Mouse (Mus musculus) urinary bladder, postnatal 4 days (tissue): ENCODE data around the gene Syde2.
"Not testable (repeated sequence)": the region's sequence is repeated elsewhere in the genome, so short reads cannot be mapped to it uniquely, and the experiment has no call there.

Source experiments
- DNase-seq, 2 experiments: peaks; one replicate each; pipeline ENCODE4 v3.0.0; 2021 to 2022; ENCODE audit warnings: low spot score in 2 of 2

Syde2 gene

GRCm38 (mm10) chr3:145987268-145987969 lies at the start of gene Syde2:
Syde2 (plus strand) TSS chr3:145987870.
- peak; percentile 82 to 86 for DNase-seq

- DNase-seq, result no peak
These were observed 49.0 kb upstream of the Syde2 start for GRCm38 (mm10) chr3:145938405-145939349.

GRCm38 (mm10) chr3:145939402-145939801 lies 48.3 kb upstream of the Syde2 start:
- DNase-seq, result no peak

DNA sequence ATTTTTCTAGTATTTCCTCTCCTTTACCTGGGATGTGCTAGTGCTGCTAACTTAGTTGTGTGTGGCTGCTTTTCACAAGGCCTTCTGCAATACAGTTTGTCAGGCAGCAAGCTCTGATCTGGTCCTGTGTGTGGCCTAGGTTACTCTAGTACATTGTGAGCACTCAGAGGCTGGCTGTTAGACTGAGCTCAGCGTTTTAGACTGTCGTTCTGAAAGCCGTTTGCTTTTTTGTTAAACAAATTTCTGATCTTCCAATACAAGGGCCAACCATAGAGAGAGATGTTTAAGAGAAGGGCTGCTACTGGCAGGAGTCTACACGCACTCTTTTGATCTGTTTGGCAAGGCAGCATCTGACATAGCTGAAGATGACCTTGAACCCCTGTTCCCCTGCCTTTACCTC lies 47.7 kb upstream of the Syde2 start:
- DNase-seq, result no peak

GRCm38 (mm10) chr3:145941971-145942370 lies 45.7 kb upstream of the Syde2 start:
- peak in 1 of 2 experiments; percentile 41 for DNase-seq

DNA sequence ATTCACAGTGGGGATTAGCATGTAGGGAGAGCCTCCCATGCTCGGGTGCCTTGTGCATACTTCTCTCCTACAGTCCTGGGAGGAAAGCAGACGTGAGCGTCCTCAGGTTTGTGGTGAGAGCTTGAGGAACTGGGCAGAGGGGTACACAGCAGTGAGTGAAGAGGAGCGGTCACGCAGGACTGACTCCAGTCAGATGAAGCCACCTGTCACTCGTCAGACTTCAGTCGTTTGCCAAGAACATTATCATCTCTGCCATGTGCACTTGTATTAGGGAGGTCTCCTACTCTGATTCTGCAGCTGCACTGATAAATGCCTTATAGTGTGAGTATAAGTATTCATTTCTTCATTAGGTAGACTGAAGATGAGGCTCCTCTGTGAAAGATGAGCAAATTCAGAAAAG lies 43.3 kb upstream of the Syde2 start:
- no peak for DNase-seq

- DNase-seq, result no peak
These were observed 41.8 kb upstream of the Syde2 start for GRCm38 (mm10) chr3:145945904-145946303.

DNA sequence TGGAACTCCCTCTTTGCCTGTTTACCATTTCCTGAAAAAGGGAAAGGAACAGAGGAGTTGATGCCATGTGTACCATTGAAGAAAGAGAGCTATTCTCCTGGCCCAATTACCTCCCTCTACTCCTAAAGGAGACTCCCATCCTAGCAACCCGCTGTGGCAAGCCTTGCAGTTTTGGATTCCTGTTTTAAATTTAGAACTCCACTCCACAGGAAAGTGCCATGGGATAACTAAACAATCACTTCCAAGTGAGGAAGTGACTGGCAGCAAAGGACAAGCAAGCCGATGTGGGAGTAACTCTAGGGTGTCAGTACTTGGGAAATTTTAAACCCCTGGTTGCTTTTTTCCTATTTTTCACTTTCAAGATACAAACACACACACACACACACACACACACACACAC lies 41.0 kb upstream of the Syde2 start:
- no peak for DNase-seq

GRCm38 (mm10) chr3:145947539-145948204 lies 40.0 kb upstream of the Syde2 start:
- DNase-seq, result no peak

DNA sequence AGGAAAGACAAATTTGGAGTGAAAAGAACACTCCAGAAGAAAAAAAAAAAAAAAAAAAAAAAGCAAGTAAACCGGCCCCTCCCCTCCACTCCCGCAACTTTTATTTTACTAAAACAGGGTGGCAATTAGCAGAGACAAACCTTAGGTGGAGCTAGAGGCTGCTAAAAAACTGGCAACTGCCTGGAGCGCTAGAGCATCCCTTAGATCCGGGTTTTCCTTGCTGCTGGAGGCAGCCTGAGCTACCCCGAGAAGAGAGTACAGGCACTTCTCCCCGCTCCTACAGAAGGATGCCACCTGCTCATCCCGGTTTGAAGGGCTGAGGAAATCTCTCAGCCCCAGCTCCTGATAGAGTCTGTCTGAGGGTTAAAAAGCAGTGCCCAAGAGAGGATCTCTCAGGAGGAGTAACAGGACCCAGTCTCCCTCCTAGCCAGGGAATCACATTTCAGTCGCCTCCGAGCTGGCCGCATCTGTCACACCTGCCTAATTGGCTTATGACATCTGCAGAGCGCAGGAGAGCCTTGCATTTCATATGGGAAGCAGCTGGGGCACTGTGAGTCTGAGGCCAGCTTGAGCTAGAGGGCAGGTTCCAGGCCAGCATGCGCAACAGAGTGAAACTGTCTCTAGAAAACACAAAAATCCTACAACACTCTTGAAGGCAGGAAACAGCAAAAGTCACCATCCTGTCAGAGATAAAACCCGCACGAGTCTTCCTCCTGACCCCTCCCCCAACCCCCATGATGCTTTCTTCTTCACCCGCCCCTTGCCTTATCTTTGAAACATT lies 37.4 kb upstream of the Syde2 start:
- DNase-seq, result peak in 1 of 2 experiments; percentile 47

DNA sequence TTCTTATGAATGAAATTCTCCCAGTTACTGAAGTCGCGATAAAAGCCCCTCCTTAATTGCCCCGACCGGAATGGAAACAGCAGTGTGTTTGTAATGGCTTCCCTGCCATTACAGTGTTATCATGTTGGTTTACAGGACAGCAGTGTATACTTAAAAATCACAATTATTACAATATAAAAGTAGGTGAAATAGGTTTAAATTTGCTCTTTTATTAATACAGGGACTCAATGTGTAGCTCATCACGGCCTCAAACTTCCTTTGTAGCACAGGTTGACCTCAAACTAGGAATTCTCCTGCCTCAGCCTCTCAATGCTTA lies 36.9 kb upstream of the Syde2 start:
- no peak for DNase-seq

DNA sequence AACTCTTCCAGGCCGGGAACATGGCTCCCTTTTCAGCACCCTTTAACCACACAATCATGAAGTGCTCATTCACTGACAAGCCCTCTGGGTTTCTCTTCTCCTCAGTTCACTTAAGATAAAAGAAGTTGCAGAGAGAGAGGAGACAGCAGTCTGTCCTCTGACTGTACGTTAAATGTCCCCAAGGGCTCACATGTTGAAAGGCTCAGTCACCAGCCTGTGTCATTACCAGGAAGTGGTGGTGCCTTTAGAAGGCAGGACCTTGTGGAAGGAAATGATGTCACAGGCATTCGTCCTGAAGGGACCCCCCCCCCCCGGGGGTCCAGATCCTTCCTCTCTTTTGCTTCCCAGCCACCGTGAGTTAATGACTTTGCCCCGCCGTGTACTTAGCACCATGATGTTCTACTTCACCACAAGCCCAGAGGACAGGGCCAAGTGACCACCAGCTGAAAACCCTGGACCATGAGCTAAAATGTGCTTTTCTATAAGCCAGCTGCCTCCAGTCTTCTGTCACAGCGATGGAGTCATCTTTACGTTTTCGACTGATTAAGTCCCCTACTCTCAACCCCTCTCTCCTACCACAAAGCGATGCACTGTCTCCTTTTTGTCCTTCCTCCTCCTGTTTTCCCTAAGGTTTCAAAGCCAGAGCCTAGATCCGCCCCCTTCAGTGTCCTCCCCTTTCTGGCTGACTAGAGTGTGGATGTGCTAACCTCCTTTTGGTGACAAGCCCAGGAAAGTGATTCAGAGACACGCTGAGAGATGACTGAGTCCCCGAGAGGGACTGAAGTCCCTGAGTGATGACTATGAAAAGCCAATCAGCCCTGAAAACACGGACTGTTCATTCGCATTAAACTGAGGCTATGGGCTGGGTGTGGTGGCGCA lies 36.1 kb upstream of the Syde2 start:
- no peak for DNase-seq

DNA sequence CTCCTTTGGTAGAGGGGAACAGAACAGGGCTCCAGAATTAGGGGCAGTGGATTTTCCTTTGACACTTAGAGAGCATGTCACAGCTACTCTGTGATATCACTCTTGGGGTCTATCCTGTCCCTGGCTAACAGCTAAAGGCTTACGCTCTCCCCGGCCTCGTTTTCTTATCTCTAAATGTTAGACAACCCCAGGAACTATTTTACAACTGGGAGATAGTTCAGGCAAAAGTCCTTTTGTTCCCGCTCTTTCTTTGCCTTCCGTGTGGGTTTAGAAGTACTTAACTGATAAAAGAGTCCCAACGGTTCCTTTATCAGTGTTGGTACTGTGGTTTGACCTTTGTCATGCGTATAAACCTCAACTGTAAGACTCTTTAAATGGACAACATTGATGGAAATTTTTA lies 34.7 kb upstream of the Syde2 start:
- no peak for DNase-seq

- no peak for DNase-seq
These were observed 34.3 kb upstream of the Syde2 start for GRCm38 (mm10) chr3:145953411-145953810.

GRCm38 (mm10) chr3:145959824-145960223 lies 27.8 kb upstream of the Syde2 start:
- DNase-seq, result no peak

GRCm38 (mm10) chr3:145962411-145962810 lies 25.3 kb upstream of the Syde2 start:
- no peak for DNase-seq

- DNase-seq, result no peak
These were observed 24.3 kb upstream of the Syde2 start for GRCm38 (mm10) chr3:145963101-145964017.

DNA sequence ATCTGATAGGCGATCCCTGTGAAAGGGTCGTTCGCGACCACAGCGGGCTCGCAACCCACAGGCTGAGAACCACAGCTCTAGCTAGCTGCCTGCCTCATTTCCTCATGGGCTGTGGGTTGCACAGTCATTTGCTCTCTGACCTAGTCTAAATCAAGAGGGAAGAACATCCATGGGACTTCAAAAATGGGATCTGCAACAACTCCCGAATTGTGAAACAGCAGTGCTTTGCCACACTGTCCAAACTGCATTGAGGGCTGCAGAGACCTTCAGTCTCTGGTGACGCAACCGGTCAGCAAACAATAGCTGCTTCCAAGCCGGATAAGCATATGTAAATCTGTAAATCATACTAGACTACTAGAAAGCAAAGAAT lies 23.7 kb upstream of the Syde2 start:
- no peak for DNase-seq

GRCm38 (mm10) chr3:145964473-145964872 lies 23.2 kb upstream of the Syde2 start:
- peak; percentile 60 to 67 for DNase-seq

GRCm38 (mm10) chr3:145965583-145965982 lies 22.1 kb upstream of the Syde2 start:
- DNase-seq, result not testable (repeated sequence)
